ENCODE assay signal across 22 mouse cellular contexts in genomic region chr17:5314735-5315134, GRCm38 (mm10).
"Had no signal": no experiment of that assay in that cellular context is flagged by ENCODE, and none has a peak within 500 bp of the region (broad histone marks: within the 10 kb centered on the region; RNA-seq: fewer than 3 reads in every experiment).

No protein-coding gene starts in this region.

- H3K4me1 ChIP-seq: liver, embryonic 12.5 days had no signal

- H3K9me3 ChIP-seq: heart, embryonic 10.5 days; heart, embryonic 12.5 days; hindbrain, embryonic 13.5 days; hindbrain, embryonic 15.5 days; limb, embryonic 13.5 days; limb, embryonic 15.5 days; liver, embryonic 12.5 days had no signal

- H3K4me2 ChIP-seq: heart, embryonic 12.5 days; hindbrain, embryonic 13.5 days; hindbrain, embryonic 15.5 days; limb, embryonic 13.5 days; limb, embryonic 15.5 days; liver, embryonic 12.5 days had no signal

- H3K9ac ChIP-seq: forebrain, postnatal 0 days; heart, embryonic 12.5 days; hindbrain, embryonic 13.5 days; hindbrain, embryonic 15.5 days; limb, embryonic 13.5 days; limb, embryonic 15.5 days; liver, embryonic 12.5 days; liver, embryonic 14.5 days had no signal

- H3K27me3 ChIP-seq: heart, embryonic 12.5 days; hindbrain, embryonic 15.5 days; limb, embryonic 13.5 days; limb, embryonic 15.5 days; liver, embryonic 12.5 days had no signal

- H3K4me3 ChIP-seq: heart, embryonic 10.5 days; heart, embryonic 12.5 days; hindbrain, embryonic 13.5 days; hindbrain, embryonic 15.5 days; limb, embryonic 13.5 days; limb, embryonic 15.5 days; liver, embryonic 12.5 days had no signal

- H3K27ac ChIP-seq: heart, embryonic 10.5 days; hindbrain, embryonic 13.5 days; hindbrain, embryonic 15.5 days; hindbrain, postnatal 0 days; kidney, postnatal 0 days; limb, embryonic 13.5 days; limb, embryonic 15.5 days; liver, embryonic 12.5 days; liver, embryonic 14.5 days had no signal

- DNase-seq: forebrain, postnatal 0 days; gastrocnemius, postnatal 14 days; gastrocnemius, postnatal 36 days; heart, adult 18-20 months; heart, postnatal 10 days; kidney, adult 11 months; kidney, adult 9 months; kidney, postnatal 14 days; layer of hippocampus, adult 9-11 months; layer of hippocampus, postnatal 36 days; left cerebral cortex, postnatal 4 days had no signal

- ATAC-seq: forebrain, postnatal 0 days; hindbrain, postnatal 0 days; intestine, embryonic 16.5 days; liver, embryonic 12.5 days had no signal
